Mouse (Mus musculus) small intestine, adult 2 months (tissue): ENCODE data around the gene Hist2h3b.

Experiments used
- CTCF ChIP-seq: fragments of 200-500 bp; IDR thresholded peaks from 2 replicates; pipeline ENCODE4 v1.5.1; 2012; ENCODE audit warnings: low read depth, mild to moderate bottlenecking, control low read depth, inconsistent platforms, low read length, moderate library complexity, mixed read lengths; ENCODE audit not compliant: insufficient replicate concordance, insufficient read length; ENCODE audit errors: extremely low read depth
- POLR2A ChIP-seq: fragments of 200-500 bp; IDR thresholded peaks from 2 replicates; pipeline ENCODE4 v1.6.1; 2012; ENCODE audit warnings: low read depth, mild to moderate bottlenecking, control low read depth, inconsistent platforms, low read length, moderate library complexity

- no peak for TF ChIP-seq CTCF
- TF ChIP-seq POLR2A = peak; percentile 60; the same call in 1 of the 2 replicates
Measured at GRCm38 (mm10) chr3:96219661-96220130, 48.8 kb upstream of the Hist2h3b start, which contains the start of the genes Bola1 and Hist2h2ab.
